Mouse (Mus musculus) heart, postnatal 14 days (tissue): ENCODE results near the gene St3gal4. TPM values are rescaled to one million over a fixed set of nuclear protein-coding genes. Genes with fewer than 3 reads are reported as not detected.

Experiments used
- DNase-seq, 2 experiments: peaks; one replicate each; pipeline ENCODE4 v3.0.0; 2021 to 2022
- intact Hi-C: fragments of 180-260 bp; cut with DNase I; formaldehyde crosslinking; loops from one replicate; pipeline ENCODE4 v1.15.1; 2025
- total RNA-seq, 2 experiments: library from RNA; stranded (reverse); gene quantifications; 2 replicates each; pipeline ENCODE4 v1.2.3; 2021

Gene St3gal4
- total RNA-seq, 2 experiments from 2014 or later, result 36.2 to 38.3 TPM

GRCm38 (mm10) chr9:35053081-35053480 lies 66.0 kb downstream of the St3gal4 start:
- DNase-seq, result no peak
- intact Hi-C loops, result no loop called here

GRCm38 (mm10) chr9:35052671-35053070 lies 66.4 kb downstream of the St3gal4 start:
- no peak for DNase-seq
- intact Hi-C loops, result no loop called here

- intact Hi-C loops, result no loop called here
- no peak for DNase-seq
Measured at GRCm38 (mm10) chr9:35051666-35052065, 67.4 kb downstream of the St3gal4 start.

- no peak for DNase-seq
- intact Hi-C loops, result no loop called here
Measured at GRCm38 (mm10) chr9:35050701-35051454, 68.2 kb downstream of the St3gal4 start.

GRCm38 (mm10) chr9:35049891-35050527 lies 69.1 kb downstream of the St3gal4 start:
- intact Hi-C loops, result no loop called here
- DNase-seq, result no peak

- DNase-seq, result no peak
- intact Hi-C loops, result no loop called here
Measured at GRCm38 (mm10) chr9:35048449-35048848, 70.6 kb downstream of the St3gal4 start.

- intact Hi-C loops, result no loop called here
- peak; percentile 89 to 93 for DNase-seq
Measured at GRCm38 (mm10) chr9:35045756-35046155, 73.3 kb downstream of the St3gal4 start.

- intact Hi-C loops, result no loop called here
- DNase-seq, result peak; percentile 73 to 76
Measured at GRCm38 (mm10) chr9:35045031-35045531, 74.0 kb downstream of the St3gal4 start.

GRCm38 (mm10) chr9:35044458-35044857 lies 74.6 kb downstream of the St3gal4 start:
- intact Hi-C loops, result no loop called here
- DNase-seq, result no peak

- no peak for DNase-seq
- intact Hi-C loops, result no loop called here
Measured at GRCm38 (mm10) chr9:35043619-35044018, 75.4 kb downstream of the St3gal4 start.

- no peak for DNase-seq
- intact Hi-C loops, result no loop called here
Measured at GRCm38 (mm10) chr9:35041493-35041892, 77.6 kb downstream of the St3gal4 start.

GRCm38 (mm10) chr9:35039846-35040245 lies 79.2 kb downstream of the St3gal4 start:
- intact Hi-C loops, result loop anchor here (2.0 to 10.0 kb wide), 2 partner anchors 77 to 505 kb away; no protein-coding TSS in a partner anchor
- no peak for DNase-seq

- peak; percentile 62 to 80 for DNase-seq
- intact Hi-C loops, result loop anchor here (2.0 to 10.0 kb wide), 2 partner anchors 78 to 506 kb away; no protein-coding TSS in a partner anchor
Measured at GRCm38 (mm10) chr9:35038922-35039586, 80.0 kb downstream of the St3gal4 start.

GRCm38 (mm10) chr9:35035074-35035473 lies 84.0 kb downstream of the St3gal4 start:
- no peak for DNase-seq
- intact Hi-C loops, result loop anchor here (10.0 kb wide), 1 partner anchor 510 kb away; no protein-coding TSS in a partner anchor

GRCm38 (mm10) chr9:35032457-35032856 lies 86.6 kb downstream of the St3gal4 start:
- no peak for DNase-seq
- intact Hi-C loops, result loop anchor here (10.0 kb wide), 1 partner anchor 512 kb away; no protein-coding TSS in a partner anchor

- intact Hi-C loops, result loop anchor here (1.0 to 10.0 kb wide), 2 partner anchors 135 to 514 kb away; no protein-coding TSS in a partner anchor
- peak in 1 of 2 experiments; percentile 67 for DNase-seq
Measured at GRCm38 (mm10) chr9:35030823-35031222, 88.2 kb downstream of the St3gal4 start.

- intact Hi-C loops, result no loop called here
- DNase-seq, result no peak
Measured at GRCm38 (mm10) chr9:35027382-35027997, 91.6 kb downstream of the St3gal4 start.

- intact Hi-C loops, result no loop called here
- DNase-seq, result no peak
Measured at GRCm38 (mm10) chr9:35026897-35027311, 92.2 kb downstream of the St3gal4 start.

- DNase-seq, result no peak
- intact Hi-C loops, result no loop called here
Measured at GRCm38 (mm10) chr9:35026311-35026710, 92.8 kb downstream of the St3gal4 start.
